Mouse (Mus musculus): ENCODE measurements at regions not wholly inside any gene's neighbourhood (a gene's known extent, or its start where the extent isn't known, plus 50 kb on each side); places are given as distances from the start of the nearest gene placed in this dataset.

DNA sequence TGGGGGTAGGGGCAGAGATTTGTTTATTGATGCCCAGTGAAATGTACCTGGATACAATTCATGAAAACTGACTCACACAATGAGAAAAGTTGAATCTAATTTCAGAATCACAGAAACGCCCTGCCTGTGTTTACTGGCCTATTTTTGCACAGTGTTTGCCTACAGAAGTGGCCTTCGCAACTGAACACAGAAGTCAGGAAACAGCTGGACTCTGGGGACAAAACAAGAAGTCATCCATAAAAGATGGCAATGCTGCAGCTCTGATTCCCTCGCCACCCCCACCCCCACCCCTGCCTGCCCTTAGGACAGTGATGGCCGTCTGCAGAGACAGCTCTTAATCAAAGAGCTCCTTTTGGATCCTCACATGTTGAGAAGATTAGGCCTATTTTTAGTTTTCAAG is 150.0 kb upstream of the Galnt5 start:
- Histone ChIP-seq H3K36me3 (ENCODE audit: control insufficient read depth, insufficient read depth, low read length) (no peaks in the 10 kb centered on the region), H3K4me3 (ENCODE audit: insufficient read depth, low read depth, low read length) (no peak overlapping the region), H3K4me1 (ENCODE audit: control insufficient read depth, insufficient read depth, low read length) (no peaks in the 10 kb centered on the region), H3K9ac (ENCODE audit: low read depth, low read length) (no peak overlapping the region), H3K27me3 (ENCODE audit: control insufficient read depth, insufficient read depth, low read length) (no peaks in the 10 kb centered on the region), H3K27ac (replicated peaks; ENCODE audit: insufficient read depth, low read depth, low read length) (no peak overlapping the region), H3K79me2 (ENCODE audit: control insufficient read depth, insufficient read depth, low read length) (no peaks in the 10 kb centered on the region)
- no peak for DNase-seq (ENCODE audit: extremely low read depth, low read depth, low spot score)
- WGBS: 64% methylated on average over 4 of the region's 4 CpGs
- TF ChIP-seq POLR2A (IDR thresholded peaks at IDR 0.05; ENCODE audit: extremely low read depth, insufficient read depth, low read length): no peak
- no peak for TF ChIP-seq CTCF (IDR thresholded peaks at IDR 0.05; ENCODE audit: low read depth, low read length)

DNA sequence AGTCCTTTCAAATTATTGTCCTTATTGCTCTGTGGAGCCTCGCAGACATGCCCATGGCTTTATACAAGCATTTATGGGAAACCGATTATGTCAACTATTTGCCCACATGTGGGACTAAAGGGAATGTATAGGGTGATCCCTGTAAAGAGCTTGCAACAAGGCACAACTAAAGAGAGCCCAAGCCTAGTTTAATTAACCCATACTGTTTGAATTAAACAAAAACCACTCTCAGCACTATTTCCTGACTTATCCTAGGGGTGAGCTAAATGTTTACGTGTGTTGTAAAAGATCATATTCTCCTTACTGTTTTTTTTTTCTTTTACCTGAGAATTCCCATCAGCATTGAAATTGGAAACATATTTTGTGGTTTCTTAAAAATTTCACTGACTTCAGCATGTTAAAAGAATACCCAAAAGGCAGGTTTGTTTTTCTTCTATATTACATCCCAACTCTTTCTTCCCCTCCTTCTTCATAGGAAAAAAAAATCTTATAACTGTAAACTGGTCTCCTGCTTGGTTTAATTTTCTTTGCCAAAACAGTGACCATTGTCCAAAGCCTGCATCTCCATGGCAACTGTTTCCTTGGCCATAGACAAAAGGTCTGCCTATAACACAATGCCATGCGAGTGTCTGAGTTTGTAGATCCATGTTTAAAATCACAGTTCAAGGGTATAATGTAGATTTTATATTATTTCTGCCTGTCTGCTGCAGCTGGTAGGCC is 148.2 kb upstream of the Galnt5 start:
- Histone ChIP-seq H3K27ac (replicated peaks; ENCODE audit: insufficient read depth, low read depth, low read length) (no peak overlapping the region), H3K4me1 (ENCODE audit: control insufficient read depth, insufficient read depth, low read length) (no peaks in the 10 kb centered on the region), H3K79me2 (ENCODE audit: control insufficient read depth, insufficient read depth, low read length) (no peaks in the 10 kb centered on the region), H3K36me3 (ENCODE audit: control insufficient read depth, insufficient read depth, low read length) (no peaks in the 10 kb centered on the region), H3K27me3 (ENCODE audit: control insufficient read depth, insufficient read depth, low read length) (no peaks in the 10 kb centered on the region), H3K9ac (ENCODE audit: low read depth, low read length) (no peak overlapping the region), H3K4me3 (ENCODE audit: insufficient read depth, low read depth, low read length) (no peak overlapping the region)
- 84% methylated on average over 4 of the region's 4 CpGs for WGBS
- DNase-seq (ENCODE audit: extremely low read depth, low read depth, low spot score): no peak
- TF ChIP-seq POLR2A (IDR thresholded peaks at IDR 0.05; ENCODE audit: extremely low read depth, insufficient read depth, low read length) (no peak), CTCF (IDR thresholded peaks at IDR 0.05; ENCODE audit: low read depth, low read length) (no peak)

DNA sequence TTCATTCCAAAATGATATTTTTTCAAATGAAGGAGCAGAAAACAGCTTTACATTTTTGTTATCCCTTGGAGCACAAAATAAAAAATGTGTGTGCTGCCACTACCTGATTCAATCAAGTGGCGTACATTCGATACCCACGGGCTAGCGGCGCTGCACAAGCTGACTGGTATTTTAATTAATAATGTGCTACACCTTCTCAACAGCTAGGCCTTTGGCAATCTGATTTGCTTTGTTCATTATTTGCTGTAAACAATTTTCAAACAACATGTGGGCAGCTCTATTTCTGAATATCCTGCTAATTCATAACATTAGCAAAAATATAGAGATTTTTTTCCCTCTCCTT is 147.7 kb upstream of the Galnt5 start:
- H3K9ac ChIP-seq (ENCODE audit: low read depth, low read length): no peak overlapping the region
- H3K4me1 ChIP-seq (ENCODE audit: control insufficient read depth, insufficient read depth, low read length): no peaks in the 10 kb centered on the region
- no peak for DNase-seq (ENCODE audit: extremely low read depth, low read depth, low spot score)
- WGBS: 95% methylated on average over 5 of the region's 5 CpGs
- no peaks in the 10 kb centered on the region for H3K27me3 ChIP-seq (ENCODE audit: control insufficient read depth, insufficient read depth, low read length)
- H3K27ac ChIP-seq (replicated peaks; ENCODE audit: insufficient read depth, low read depth, low read length): no peak overlapping the region
- H3K36me3 ChIP-seq (ENCODE audit: control insufficient read depth, insufficient read depth, low read length): no peaks in the 10 kb centered on the region
- H3K79me2 ChIP-seq (ENCODE audit: control insufficient read depth, insufficient read depth, low read length): no peaks in the 10 kb centered on the region
- no peak overlapping the region for H3K4me3 ChIP-seq (ENCODE audit: insufficient read depth, low read depth, low read length)
- TF ChIP-seq CTCF (IDR thresholded peaks at IDR 0.05; ENCODE audit: low read depth, low read length): no peak
- no peak for TF ChIP-seq POLR2A (IDR thresholded peaks at IDR 0.05; ENCODE audit: extremely low read depth, insufficient read depth, low read length)

- Histone ChIP-seq H3K27me3 (ENCODE audit: control insufficient read depth, insufficient read depth, low read length) (0 out of 2 replicates have a peak, but pooled peaks cover 2% of the 10 kb centered on the region), H3K27ac (replicated peaks; ENCODE audit: insufficient read depth, low read depth, low read length) (no peak overlapping the region), H3K9ac (ENCODE audit: low read depth, low read length) (no peak overlapping the region), H3K4me3 (ENCODE audit: insufficient read depth, low read depth, low read length) (no peak overlapping the region), H3K79me2 (ENCODE audit: control insufficient read depth, insufficient read depth, low read length) (no peaks in the 10 kb centered on the region), H3K36me3 (ENCODE audit: control insufficient read depth, insufficient read depth, low read length) (no peaks in the 10 kb centered on the region), H3K4me1 (ENCODE audit: control insufficient read depth, insufficient read depth, low read length) (no peaks in the 10 kb centered on the region)
- TF ChIP-seq POLR2A (IDR thresholded peaks at IDR 0.05; ENCODE audit: extremely low read depth, insufficient read depth, low read length) (no peak), CTCF (IDR thresholded peaks at IDR 0.05; ENCODE audit: low read depth, low read length) (no peak)
- DNase-seq (ENCODE audit: extremely low read depth, low read depth, low spot score): no peak
- WGBS: 86% methylated on average over 14 of the region's 14 CpGs
Measured at GRCm38 (mm10) chr2:57856524-57857107, 141.1 kb upstream of the Galnt5 start.

GRCm38 (mm10) chr2:57865289-57865688 is 132.4 kb upstream of the Galnt5 start:
- WGBS: 63% methylated on average over 1 of the region's 1 CpGs
- Histone ChIP-seq H3K4me1 (ENCODE audit: control insufficient read depth, insufficient read depth, low read length) (no peaks in the 10 kb centered on the region), H3K9ac (ENCODE audit: low read depth, low read length) (no peak overlapping the region), H3K79me2 (ENCODE audit: control insufficient read depth, insufficient read depth, low read length) (no peaks in the 10 kb centered on the region), H3K27me3 (ENCODE audit: control insufficient read depth, insufficient read depth, low read length) (no peaks in the 10 kb centered on the region), H3K27ac (replicated peaks; ENCODE audit: insufficient read depth, low read depth, low read length) (no peak overlapping the region), H3K36me3 (ENCODE audit: control insufficient read depth, insufficient read depth, low read length) (no peaks in the 10 kb centered on the region), H3K4me3 (ENCODE audit: insufficient read depth, low read depth, low read length) (no peak overlapping the region)
- TF ChIP-seq POLR2A (IDR thresholded peaks at IDR 0.05; ENCODE audit: extremely low read depth, insufficient read depth, low read length): no peak
- no peak for TF ChIP-seq CTCF (IDR thresholded peaks at IDR 0.05; ENCODE audit: low read depth, low read length)
- DNase-seq (ENCODE audit: extremely low read depth, low read depth, low spot score): no peak

DNA sequence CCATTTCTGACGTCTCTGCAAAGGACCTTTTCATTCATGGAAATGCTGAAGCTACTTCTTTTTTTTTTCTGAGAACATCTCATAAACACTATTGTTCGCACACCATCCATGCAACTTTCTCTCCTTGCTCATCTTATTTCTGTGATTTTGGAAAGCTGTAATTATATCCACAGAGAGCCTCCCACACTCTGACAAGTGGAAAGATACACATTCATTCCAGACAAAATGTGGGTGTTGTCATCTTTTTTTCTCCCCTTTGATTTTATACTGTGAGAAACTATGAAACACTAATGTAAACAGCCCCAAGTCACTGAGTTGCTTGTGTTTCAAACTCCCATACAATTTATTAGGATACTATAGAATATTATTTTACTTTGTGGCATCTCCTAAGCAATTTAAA is 129.6 kb upstream of the Galnt5 start:
- H3K9ac ChIP-seq (ENCODE audit: low read depth, low read length): no peak overlapping the region
- no peak overlapping the region for H3K27ac ChIP-seq (replicated peaks; ENCODE audit: insufficient read depth, low read depth, low read length)
- no peak for DNase-seq (ENCODE audit: extremely low read depth, low read depth, low spot score)
- TF ChIP-seq POLR2A (IDR thresholded peaks at IDR 0.05; ENCODE audit: extremely low read depth, insufficient read depth, low read length) (no peak), CTCF (IDR thresholded peaks at IDR 0.05; ENCODE audit: low read depth, low read length) (no peak)
- H3K4me1 ChIP-seq (ENCODE audit: control insufficient read depth, insufficient read depth, low read length): no peaks in the 10 kb centered on the region
- no peaks in the 10 kb centered on the region for H3K79me2 ChIP-seq (ENCODE audit: control insufficient read depth, insufficient read depth, low read length)
- H3K4me3 ChIP-seq (ENCODE audit: insufficient read depth, low read depth, low read length): no peak overlapping the region
- H3K36me3 ChIP-seq (ENCODE audit: control insufficient read depth, insufficient read depth, low read length): no peaks in the 10 kb centered on the region
- 63% methylated on average over 2 of the region's 2 CpGs for WGBS
- no peaks in the 10 kb centered on the region for H3K27me3 ChIP-seq (ENCODE audit: control insufficient read depth, insufficient read depth, low read length)
